Mouse (Mus musculus): ENCODE data around the gene Tshz2.
A peak's percentile ranks its signal among the peaks of the same experiment; 100 is the strongest.

Gene Tshz2

GRCm38 (mm10) chr2:169871436-169872060, 238.7 kb downstream of the Tshz2 start:
- DNase-seq (ENCODE audit: low spot score), result no peak

DNA sequence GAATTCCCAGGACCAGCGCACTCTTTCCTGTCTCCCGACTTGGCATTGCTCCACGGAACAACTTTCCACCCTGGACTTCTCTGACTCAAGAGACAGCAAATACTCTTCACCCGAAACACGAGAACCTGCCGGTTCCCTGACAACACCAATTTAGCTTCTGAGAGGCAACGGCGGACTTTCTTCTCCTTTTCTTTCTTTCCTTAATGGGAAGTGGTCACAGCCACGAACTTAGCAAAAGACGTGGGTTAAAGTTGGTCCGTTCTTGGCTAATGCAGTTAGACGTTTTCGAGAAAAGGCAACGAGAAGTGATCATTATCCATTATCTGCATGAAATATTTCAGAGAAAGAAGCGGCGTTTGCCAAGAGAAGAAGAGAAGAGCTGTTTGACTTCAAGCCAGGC, 240.6 kb downstream of the Tshz2 start:
- DNase-seq (ENCODE audit: low spot score), result peak; percentile 11

DNA sequence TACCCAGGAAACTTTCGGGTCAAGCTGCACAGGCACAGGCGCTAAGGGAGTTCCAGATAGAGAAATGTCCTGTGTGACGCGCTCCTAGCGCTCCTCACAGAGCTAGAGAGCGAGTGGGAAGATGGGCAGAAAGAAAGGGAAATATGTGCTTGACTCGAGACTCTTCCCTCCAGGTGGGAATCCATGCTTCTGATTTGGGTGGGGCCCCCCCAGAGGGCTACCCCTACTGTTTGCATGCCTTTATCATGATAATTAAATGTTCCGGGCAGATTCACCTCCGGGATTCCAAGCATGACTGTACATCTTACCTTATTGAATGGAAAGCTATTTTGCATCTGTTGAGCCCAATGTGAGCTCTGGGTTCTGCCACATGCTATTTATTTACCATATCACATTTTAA, 255.1 kb downstream of the Tshz2 start:
- no peak for DNase-seq (ENCODE audit: low spot score)

DNA sequence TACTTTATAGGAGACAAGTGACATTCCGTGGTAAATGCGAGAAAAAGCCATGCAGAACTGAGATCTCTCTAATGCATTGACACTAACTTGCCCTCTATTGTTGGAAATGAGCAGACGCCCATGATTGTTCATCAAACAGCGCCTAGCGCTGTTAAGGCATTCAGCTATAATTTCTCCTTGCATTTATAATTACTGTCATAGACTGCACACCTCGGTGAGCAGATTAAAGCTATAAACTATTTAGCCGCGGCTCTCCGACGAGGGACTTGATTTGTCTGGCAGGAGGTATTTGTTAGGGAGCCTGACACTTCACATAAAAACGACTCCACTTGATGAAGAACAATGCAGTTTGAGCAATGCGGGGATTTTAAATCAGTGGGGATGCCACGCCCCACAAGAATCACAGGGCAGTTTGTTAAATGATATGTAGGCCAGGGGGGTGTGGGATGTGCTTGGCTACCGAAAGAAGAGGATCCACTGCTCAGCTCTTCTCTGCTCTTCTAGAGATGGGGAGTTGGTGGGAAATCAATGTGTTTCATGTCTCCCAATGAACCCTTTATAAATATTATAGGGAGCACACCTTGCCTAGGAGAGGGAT, 259.7 kb downstream of the Tshz2 start:
- DNase-seq (ENCODE audit: low spot score), result no peak

GRCm38 (mm10) chr2:169902896-169903295, 270.1 kb downstream of the Tshz2 start:
- DNase-seq (ENCODE audit: low spot score), result no peak

DNA sequence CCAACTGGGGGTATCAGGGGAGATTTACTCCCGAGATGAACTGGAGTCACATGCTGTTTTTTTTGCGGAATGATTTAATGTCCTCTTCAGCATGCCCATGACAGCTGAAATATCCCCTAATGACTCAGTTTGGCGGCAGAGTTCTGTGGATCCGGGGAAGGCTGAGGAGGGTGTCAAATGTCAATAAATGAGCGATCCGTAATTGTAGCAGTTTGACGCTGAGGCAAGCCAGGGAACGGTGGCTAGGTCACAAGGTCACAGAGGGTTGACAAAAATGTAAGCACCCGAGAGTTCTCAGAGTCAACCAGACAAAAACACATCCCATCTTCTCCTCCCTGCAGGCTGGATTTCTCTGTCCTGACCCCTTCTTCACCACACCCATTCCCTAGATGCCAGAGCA, 273.6 kb downstream of the Tshz2 start:
- DNase-seq (ENCODE audit: low spot score), result no peak

GRCm38 (mm10) chr2:169907979-169908378, 275.2 kb downstream of the Tshz2 start:
- DNase-seq (ENCODE audit: low spot score), result no peak

DNA sequence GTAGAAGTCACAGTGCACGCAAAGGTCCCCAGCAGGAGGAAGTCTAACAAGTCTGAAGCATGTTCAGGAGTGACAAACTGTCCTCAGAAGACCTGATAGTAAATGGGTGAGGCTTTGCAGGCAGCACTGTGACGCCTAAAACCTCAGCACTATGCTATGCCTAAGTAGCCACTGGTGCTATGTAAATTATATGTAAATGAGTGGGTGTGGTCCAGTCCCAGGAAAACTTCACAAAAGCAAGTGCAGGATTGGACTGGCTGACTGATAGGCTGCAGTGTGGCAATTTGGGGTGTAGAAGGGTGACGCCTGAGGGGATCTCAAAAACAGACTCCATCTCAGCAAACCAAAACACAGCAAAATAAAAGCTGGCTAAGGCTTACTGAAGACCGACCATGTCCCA, 277.8 kb downstream of the Tshz2 start:
- DNase-seq (ENCODE audit: low spot score), result no peak

GRCm38 (mm10) chr2:169912826-169913225, 280.0 kb downstream of the Tshz2 start:
- DNase-seq (ENCODE audit: low spot score), result no peak

DNA sequence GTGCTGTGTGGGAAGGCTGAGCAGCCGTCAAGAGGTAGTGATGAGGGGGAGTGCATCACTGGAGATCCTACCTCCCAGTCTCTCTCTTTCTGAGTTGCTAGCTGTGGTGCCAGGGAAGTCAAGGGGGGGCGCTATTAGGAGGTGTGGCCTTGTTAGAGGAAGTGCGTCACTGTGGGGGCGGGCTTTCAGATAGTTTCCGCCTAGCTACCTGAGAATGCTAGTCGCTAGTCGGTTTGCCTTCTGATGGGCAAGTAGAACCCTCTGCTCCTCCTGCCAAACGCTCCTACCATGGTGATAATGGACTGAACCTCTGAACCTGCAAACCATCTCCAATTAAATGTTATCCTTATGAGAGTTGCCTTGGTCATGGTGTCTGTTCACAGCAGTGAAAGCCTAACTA, 282.1 kb downstream of the Tshz2 start:
- DNase-seq (ENCODE audit: low spot score), result no peak

DNA sequence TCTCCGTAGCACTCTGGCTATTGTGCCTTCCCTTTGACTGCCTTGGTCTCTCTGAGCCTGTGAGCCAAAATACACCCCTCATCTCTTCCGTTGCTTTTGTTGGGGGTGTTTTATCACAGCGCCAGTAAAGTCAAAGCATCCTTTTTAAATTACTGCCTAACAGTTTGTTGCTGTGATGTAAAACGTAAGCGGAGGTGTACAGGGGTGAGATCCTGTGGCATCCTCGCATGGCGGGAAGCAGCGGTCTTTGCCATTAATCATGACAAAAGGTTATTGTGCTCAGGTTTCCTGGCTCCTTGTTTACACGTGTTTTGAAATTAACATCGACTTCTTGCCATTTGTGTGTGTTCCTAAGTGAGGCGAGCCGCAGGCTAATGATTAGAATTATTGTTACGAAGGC, 282.5 kb downstream of the Tshz2 start:
- DNase-seq (ENCODE audit: low spot score), result no peak

- DNase-seq (ENCODE audit: low spot score), result no peak
Measured at GRCm38 (mm10) chr2:169919111-169919695, 286.4 kb downstream of the Tshz2 start.

GRCm38 (mm10) chr2:169924177-169924810, 291.5 kb downstream of the Tshz2 start:
- no peak for DNase-seq (ENCODE audit: low spot score)

- DNase-seq (ENCODE audit: low spot score), result peak; percentile 29
Measured at GRCm38 (mm10) chr2:169925466-169925865, 292.7 kb downstream of the Tshz2 start.

DNA sequence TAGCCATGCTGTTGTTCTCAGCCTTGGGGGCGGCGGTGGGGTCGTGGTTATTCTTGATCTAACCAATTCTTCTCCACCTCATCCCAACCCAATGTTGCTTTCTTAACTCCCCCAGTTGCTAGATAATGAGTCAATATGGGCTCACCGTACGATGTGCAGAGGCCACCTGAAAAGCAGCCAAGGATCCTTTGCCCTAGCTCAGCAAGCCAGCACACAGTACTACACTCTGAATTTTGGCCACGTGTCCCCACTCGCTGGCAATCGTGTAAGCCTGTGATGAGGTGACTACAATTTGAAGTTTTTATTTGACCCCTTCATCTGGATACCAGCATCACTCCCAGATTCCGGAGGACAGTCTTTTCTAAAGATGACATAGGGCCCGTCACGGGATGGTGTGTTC, 293.2 kb downstream of the Tshz2 start:
- DNase-seq (ENCODE audit: low spot score), result peak; percentile 28

- DNase-seq (ENCODE audit: low spot score), result no peak
Measured at GRCm38 (mm10) chr2:169927401-169927800, 294.6 kb downstream of the Tshz2 start.

DNA sequence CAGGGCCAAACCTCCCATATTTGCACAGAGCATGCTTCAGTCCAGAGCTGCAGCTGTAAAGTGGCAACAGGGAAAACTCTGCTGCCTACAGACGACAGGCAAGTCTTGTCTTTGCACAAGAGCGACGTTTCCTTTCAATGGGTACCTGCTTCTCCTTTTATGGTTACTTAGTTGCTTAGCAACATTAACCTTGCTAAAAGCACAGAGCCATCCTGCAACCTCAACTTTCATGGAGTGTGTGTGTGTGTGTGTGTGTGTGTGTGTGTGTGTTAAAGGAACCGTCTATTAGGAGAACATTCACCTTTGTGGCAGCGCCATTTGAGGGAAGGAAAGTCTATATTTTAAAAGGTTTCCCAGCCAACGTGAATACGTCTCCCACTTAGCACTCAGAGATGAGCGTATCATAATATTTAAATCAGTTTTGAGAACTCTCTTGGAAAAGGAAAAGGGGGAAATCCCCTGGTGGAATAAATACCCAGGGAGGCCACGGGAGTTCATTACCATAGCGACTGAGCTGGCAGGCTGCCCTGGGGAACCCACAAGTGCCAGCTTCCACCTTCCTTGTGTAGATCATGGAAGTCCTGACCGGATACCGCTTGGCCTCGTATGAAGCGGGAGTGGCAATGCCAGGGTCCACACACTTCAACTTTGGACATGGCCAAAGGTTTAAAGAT, 295.8 kb downstream of the Tshz2 start:
- DNase-seq (ENCODE audit: low spot score), result peak; percentile 60

- peak; percentile 42 for DNase-seq (ENCODE audit: low spot score)
Measured at GRCm38 (mm10) chr2:169929540-169930497, 297.0 kb downstream of the Tshz2 start.

DNA sequence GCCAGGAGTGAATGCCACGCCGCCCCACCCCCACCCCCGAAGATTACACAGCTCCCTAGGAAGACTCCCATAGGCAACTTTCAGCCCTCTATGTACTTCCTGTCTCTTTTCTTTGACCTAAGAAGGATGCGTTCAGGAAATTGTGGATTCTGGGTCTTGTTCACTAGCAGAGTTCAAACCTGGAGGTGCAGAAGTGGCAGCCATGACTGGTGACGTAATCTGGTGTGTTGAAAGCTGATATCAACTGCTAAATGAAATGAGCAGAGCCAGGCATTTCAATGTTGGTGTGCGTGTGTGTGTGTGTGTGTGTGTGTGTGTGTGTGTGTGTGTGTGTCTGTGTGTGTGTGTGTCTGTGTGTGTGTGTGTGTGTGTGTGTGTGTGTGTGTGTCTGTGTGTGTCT, 302.8 kb downstream of the Tshz2 start:
- no peak for DNase-seq (ENCODE audit: low spot score)

GRCm38 (mm10) chr2:169940297-169941142, 307.7 kb downstream of the Tshz2 start:
- DNase-seq (ENCODE audit: low spot score), result no peak

DNA sequence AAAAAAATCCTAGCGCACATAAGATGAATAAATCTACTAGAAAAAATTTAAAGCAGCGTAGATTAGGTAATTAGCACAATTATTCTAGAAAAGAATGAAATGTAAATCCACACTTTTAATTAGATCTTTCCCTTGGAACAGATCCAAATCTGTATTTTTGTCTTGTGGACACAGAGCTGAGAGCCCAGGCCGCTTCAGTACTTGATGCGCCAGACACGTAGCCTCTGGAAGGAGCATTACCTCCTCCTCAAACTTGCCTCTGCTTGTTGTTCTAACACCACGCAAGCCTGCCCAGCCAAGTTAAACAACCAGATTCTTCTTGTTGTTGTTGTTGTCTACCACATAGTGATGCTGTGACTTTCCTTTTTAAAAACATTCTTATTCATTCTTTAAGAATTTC, 310.9 kb downstream of the Tshz2 start:
- no peak for DNase-seq (ENCODE audit: low spot score)

All from ovary, postnatal 14 days (tissue).